Mouse (Mus musculus) cerebellum, adult 18-20 months (tissue): Measurements from ENCODE around the gene Veph1.

Experiments used
- DNase-seq, 2 experiments: peaks; one replicate each; pipeline ENCODE4 v3.0.0; 2021

Veph1 gene

DNA sequence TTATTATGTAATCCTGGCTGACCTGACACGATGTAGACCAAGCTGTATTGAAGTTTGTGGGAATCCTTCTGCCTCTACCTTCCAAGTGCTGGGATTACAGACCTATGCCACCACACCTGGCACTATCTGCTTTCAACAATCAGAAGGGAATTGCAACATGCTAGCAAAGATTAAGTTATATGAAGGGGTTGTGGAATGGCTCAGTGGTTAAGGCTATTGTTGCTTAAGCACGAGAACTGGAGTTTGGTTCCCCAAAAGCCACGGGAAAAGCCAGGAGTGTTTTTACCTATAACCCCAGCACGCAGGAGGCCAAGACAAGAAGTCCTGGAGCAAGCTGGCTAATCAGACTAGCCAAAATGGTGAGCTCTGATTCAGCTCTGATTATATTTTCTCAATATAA is 291.6 kb downstream of the Veph1 start:
- DNase-seq, result no peak

GRCm38 (mm10) chr3:66004220-66004951 is 292.3 kb downstream of the Veph1 start:
- no peak for DNase-seq
